Mouse (Mus musculus) liver, adult 10 weeks (tissue): Measurements from ENCODE around the gene Col18a1. TPM values are rescaled to one million over a fixed set of nuclear protein-coding genes. Genes with fewer than 3 reads are reported as not detected.

ENCODE experiments used
- polyA plus RNA-seq: library from polyadenylated mRNA; stranded (reverse); fragments of 350-450 nt; fragmentation: Illumina TruSeq; extraction: RNeasy Lipid Tissue Mini Kit (QIAGEN cat#74804); gene quantifications from one replicate; pipeline ENCODE4 v1.2.3, GENCODE M21; 2014; ENCODE audit warnings: low read depth, low replicate concordance

Col18a1 gene
- 51.0 TPM for polyA plus RNA-seq

DNA sequence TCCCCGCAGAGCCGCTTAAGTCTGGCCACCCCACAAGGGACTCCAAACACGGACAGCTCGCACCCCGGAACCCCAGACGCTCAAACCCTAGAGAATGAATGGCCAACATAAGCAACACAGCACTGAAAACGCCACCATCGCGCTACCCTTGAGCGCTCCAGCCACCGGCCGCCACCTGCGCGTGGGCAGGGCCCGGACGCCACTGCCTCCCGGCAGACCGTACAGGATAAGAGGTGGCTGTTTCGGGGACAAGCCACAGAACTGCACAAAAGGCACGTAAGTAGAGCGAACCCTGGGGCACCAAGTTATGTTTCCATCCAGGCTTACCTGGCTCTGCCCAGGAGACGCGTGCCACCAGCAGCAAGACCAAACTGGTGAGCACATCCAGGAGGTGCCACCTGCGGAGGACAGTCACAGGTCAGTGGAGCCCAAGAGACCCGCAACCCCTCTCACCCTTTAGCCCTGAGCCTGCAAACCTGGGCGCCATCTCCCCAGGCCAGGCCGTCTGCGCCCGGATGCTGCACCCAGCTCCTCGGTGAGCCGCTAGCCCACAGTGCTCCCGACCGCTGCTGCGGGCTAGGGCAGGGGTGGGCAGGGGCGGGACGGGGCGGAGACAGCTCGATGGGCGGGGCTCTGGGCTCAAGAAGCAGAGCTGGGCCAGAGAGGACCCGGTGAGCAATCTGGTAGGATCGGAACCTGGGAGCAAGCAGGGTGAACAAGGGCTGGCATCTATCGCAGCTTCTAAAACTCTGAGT lies at the start of gene Col18a1:
Gene Col18a1 (minus strand): TSS at position 586 of the 755 bp plus-strand sequence.

DNA sequence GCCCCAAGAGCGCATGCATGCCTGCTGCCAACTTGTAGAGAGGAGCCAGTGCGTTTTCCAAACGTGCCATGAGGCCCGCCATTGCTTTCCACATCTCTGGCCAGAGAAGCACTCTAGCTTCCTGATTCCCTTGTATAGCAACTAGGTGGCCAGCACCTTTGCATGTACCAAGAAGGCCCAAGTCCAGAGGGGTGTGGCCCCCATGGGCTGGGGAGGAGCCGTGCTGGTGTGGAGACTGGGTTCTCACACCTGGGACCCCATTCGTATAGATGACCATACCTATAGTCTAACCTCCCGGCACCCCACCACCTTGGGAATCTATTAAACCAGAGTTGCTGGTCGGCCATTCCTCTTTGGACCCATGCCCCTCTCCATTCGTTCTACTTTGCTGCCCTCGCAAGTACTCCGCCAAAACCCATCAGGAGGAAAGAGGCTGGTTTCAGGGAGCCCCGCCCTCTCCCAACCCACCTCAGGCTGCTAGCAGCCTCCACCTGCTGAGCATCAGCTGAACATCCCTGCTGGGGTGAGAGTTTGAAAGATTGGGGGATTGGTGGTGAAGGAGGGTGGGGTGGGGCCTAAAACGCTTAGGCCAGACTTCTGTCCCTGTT lies 134.5 kb downstream of the Col18a1 start, which contains the start of gene Slc19a1:
Gene Slc19a1 (plus strand): TSS at position 474 of the 608 bp plus-strand sequence.

Other genes starting within 250 kb of the Col18a1 start
- 0.29 TPM for gene Pcbp3, start 204.7 kb downstream of the Col18a1 start, polyA plus RNA-seq
- gene Slc19a1, start 134.3 kb downstream of the Col18a1 start, polyA plus RNA-seq = 0.32 TPM
- 0.82 TPM for gene Pofut2, start 92.7 kb upstream of the Col18a1 start, polyA plus RNA-seq